Mouse (Mus musculus) MEL (cell line): ENCODE measurements around the gene Rin1. TPM values are rescaled to one million over a fixed set of nuclear protein-coding genes. Genes with fewer than 3 reads are reported as not detected.

ENCODE experiments used
- DNase-seq: peaks from one replicate; pipeline ENCODE4 v3.0.0; 2011; ENCODE audit warnings: low read depth, low spot score
- H3K27ac ChIP-seq: 2 replicates; pipeline ENCODE4 v1.5.1; 2012; ENCODE audit warnings: low read depth, mild to moderate bottlenecking, control low read depth, low read length, moderate library complexity; ENCODE audit not compliant: control insufficient read depth
- H3K27me3 ChIP-seq, 2 experiments: fragments of 150-350 bp in 1 of 2; sonication (generic) in 1 of 2; 2 replicates each; pipeline ENCODE4 v1.6.1; 2012; ENCODE audit warnings: low read length in 2 of 2, mild to moderate bottlenecking in 2 of 2, improper control_type of control experiment in 1 of 2, moderate library complexity in 1 of 2; ENCODE audit not compliant: insufficient read depth in 2 of 2, control insufficient read depth in 1 of 2
- H3K36me3 ChIP-seq, 2 experiments: 2 replicates each; pipeline ENCODE4 v1.6.1; 2012 to 2014; ENCODE audit warnings: low read length in 2 of 2, improper control_type of control experiment in 1 of 2, inconsistent platforms in 1 of 2, mild to moderate bottlenecking in 1 of 2; ENCODE audit not compliant: insufficient read depth in 2 of 2, control insufficient read depth in 1 of 2
- H3K4me1 ChIP-seq, 2 experiments: fragments of 150-350 bp in 1 of 2; sonication (generic) in 1 of 2; 2 replicates each; pipeline ENCODE4 v1.6.1; 2012; ENCODE audit warnings: low read length in 2 of 2, improper control_type of control experiment in 1 of 2, mild to moderate bottlenecking in 1 of 2; ENCODE audit not compliant: insufficient read depth in 2 of 2, control insufficient read depth in 1 of 2
- H3K4me3 ChIP-seq, 2 experiments: fragments of 150-350 bp in 1 of 2; sonication (generic) in 1 of 2; 2 replicates each; pipeline ENCODE4 v1.5.1; 2012; ENCODE audit warnings: low read depth in 2 of 2, low read length in 2 of 2, mild to moderate bottlenecking in 2 of 2, moderate library complexity in 2 of 2, control low read depth in 1 of 2, improper control_type of control experiment in 1 of 2; ENCODE audit not compliant: control insufficient read depth in 1 of 2, insufficient read depth in 1 of 2
- H3K79me2 ChIP-seq: 2 replicates; pipeline ENCODE4 v1.6.1; 2012; ENCODE audit warnings: mild to moderate bottlenecking, low read length, moderate library complexity; ENCODE audit not compliant: control insufficient read depth, poor library complexity, insufficient read depth
- H3K9ac ChIP-seq: 2 replicates; pipeline ENCODE4 v1.6.1; 2012; ENCODE audit warnings: low read depth, mild to moderate bottlenecking, control low read depth, low read length, moderate library complexity; ENCODE audit not compliant: control insufficient read depth, poor library complexity, severe bottlenecking
- H3K9me3 ChIP-seq: fragments of 150-350 bp; sonication (generic); replicated peaks from 2 replicates; pipeline ENCODE4 v1.6.1; 2012; ENCODE audit warnings: mild to moderate bottlenecking, low read length, improper control_type of control experiment, moderate library complexity; ENCODE audit not compliant: insufficient read depth
- BHLHE40 ChIP-seq: IDR thresholded peaks from 2 replicates; pipeline ENCODE4 v1.6.1; 2012; ENCODE audit warnings: low read depth, mild to moderate bottlenecking, inconsistent platforms, low read length, improper control_type of control experiment, borderline replicate concordance
- CHD2 ChIP-seq: IDR thresholded peaks from 2 replicates; pipeline ENCODE4 v1.6.1; 2011; ENCODE audit warnings: low read length, improper control_type of control experiment
- CTCF ChIP-seq, 3 experiments: IDR thresholded peaks in 2 of 3; conservative IDR thresholded peaks in 1 of 3; 2 replicates each; pipeline ENCODE4 v1.5.1; 2011 to 2012; ENCODE audit warnings: low read length in 3 of 3, low read depth in 2 of 3, mild to moderate bottlenecking in 2 of 3, improper control_type of control experiment in 1 of 3, inconsistent platforms in 1 of 3, mixed read lengths in 1 of 3, moderate library complexity in 1 of 3; ENCODE audit not compliant: control insufficient read depth in 1 of 3, insufficient read depth in 1 of 3, poor library complexity in 1 of 3, severe bottlenecking in 1 of 3
- GATA1 ChIP-seq: IDR thresholded peaks from 2 replicates; pipeline ENCODE4 v1.6.1; 2011; ENCODE audit warnings: low read depth, low read length, improper control_type of control experiment
- MAZ ChIP-seq: IDR thresholded peaks from 2 replicates; pipeline ENCODE4 v1.6.1; 2012; ENCODE audit warnings: low read depth, mild to moderate bottlenecking, inconsistent platforms, low read length, improper control_type of control experiment
- MXI1 ChIP-seq: IDR thresholded peaks from 2 replicates; pipeline ENCODE4 v1.6.1; 2011; ENCODE audit warnings: mild to moderate bottlenecking, low read depth, low read length, improper control_type of control experiment
- MYB ChIP-seq: IDR thresholded peaks from 2 replicates; pipeline ENCODE4 v1.6.1; 2011; ENCODE audit warnings: mild to moderate bottlenecking, low read depth, low read length, improper control_type of control experiment
- NRF1 ChIP-seq: IDR thresholded peaks from 2 replicates; pipeline ENCODE4 v1.6.1; 2014; ENCODE audit warnings: low read depth, mild to moderate bottlenecking, inconsistent platforms, low read length, improper control_type of control experiment, moderate library complexity; ENCODE audit not compliant: poor library complexity, insufficient read depth, severe bottlenecking
- POLR2AphosphoS2 ChIP-seq: IDR thresholded peaks from 2 replicates; pipeline ENCODE4 v1.6.1; 2011; ENCODE audit warnings: low read length, improper control_type of control experiment
- POLR2AphosphoS5 ChIP-seq: IDR thresholded peaks from 2 replicates; pipeline ENCODE4 v1.6.1; 2012; ENCODE audit warnings: low read depth, borderline replicate concordance, mild to moderate bottlenecking, inconsistent platforms, low read length, moderate library complexity, mixed read lengths
- RAD21 ChIP-seq: IDR thresholded peaks from 2 replicates; pipeline ENCODE4 v1.6.1; 2011; ENCODE audit warnings: mild to moderate bottlenecking, low read depth, low read length, improper control_type of control experiment
- RCOR1 ChIP-seq: IDR thresholded peaks from 2 replicates; pipeline ENCODE4 v1.6.1; 2012; ENCODE audit warnings: low read depth, mild to moderate bottlenecking, inconsistent platforms, low read length, improper control_type of control experiment
- SMC3 ChIP-seq: IDR thresholded peaks from 2 replicates; pipeline ENCODE4 v1.6.1; 2011; ENCODE audit warnings: low read depth, low read length, improper control_type of control experiment
- TAL1 ChIP-seq: IDR thresholded peaks from 2 replicates; pipeline ENCODE4 v1.6.1; 2012; ENCODE audit warnings: mild to moderate bottlenecking, inconsistent platforms, low read length, moderate library complexity, mixed read lengths
- USF2 ChIP-seq, 2 experiments: IDR thresholded peaks; 2 replicates each; pipeline ENCODE4 v1.6.1; 2011 to 2012; ENCODE audit warnings: improper control_type of control experiment in 2 of 2, low read length in 2 of 2, borderline replicate concordance in 1 of 2, inconsistent platforms in 1 of 2, low read depth in 1 of 2, mild to moderate bottlenecking in 1 of 2; ENCODE audit not compliant: insufficient read depth in 1 of 2
- ZC3H11A ChIP-seq: IDR thresholded peaks from 2 replicates; pipeline ENCODE4 v1.6.1; 2012; ENCODE audit warnings: low read depth, mild to moderate bottlenecking, inconsistent platforms, low read length, improper control_type of control experiment
- polyA plus RNA-seq, 2 experiments: library from polyadenylated mRNA; stranded (reverse) in 1 of 2; unstranded in 1 of 2; fragments of >175 nt in 1 of 2; fragments of >200 nt in 1 of 2; gene quantifications; 2 replicates each; pipeline versions ENCODE4 v1.2.1 to v1.2.4; 2012; ENCODE audit warnings: low replicate concordance in 2 of 2, low read depth in 1 of 2; ENCODE audit not compliant: insufficient read length in 2 of 2, insufficient read depth in 1 of 2, missing spikeins in 1 of 2
- total RNA-seq: library from RNA; depleted of rRNA; stranded (reverse); fragments of 300-350 nt; gene quantifications from 2 replicates; pipeline ENCODE4 v1.2.3, GENCODE M21; 2012

The Rin1 gene
- total and polyA plus RNA-seq, 3 experiments: 0.42 to 1.3 TPM; not detected in 1

GRCm38 (mm10) chr19:5087884-5088728 is 37.8 kb downstream of the Rin1 start, which contains the start of gene Yif1a (continued):
- TF ChIP-seq ZC3H11A: no peak
- TF ChIP-seq TAL1: no peak
- TF ChIP-seq MAZ: peak; percentile 93
- TF ChIP-seq MXI1: peak; percentile 98
- TF ChIP-seq, all 39 proteins: peak for 19

- H3K79me2 ChIP-seq: peaks cover 3% of the 10 kb centered on the region; the same call in 1 of the 2 replicates
- TF ChIP-seq POLR2AphosphoS2 (no peak), BHLHE40 (no peak), ZC3H11A (no peak), GATA1 (no peak), MYB (no peak), NRF1 (no peak), MXI1 (no peak), CTCF (IDR thresholded peaks at IDR 0.05 in 2 of 3, conservative IDR thresholded peaks at IDR 0.05 in 1 of 3; ENCODE audit: control insufficient read depth in 1 of 3, insufficient read depth in 1 of 3, low read depth in 2 of 3, low read length in 3 of 3, poor library complexity in 1 of 3, severe bottlenecking in 1 of 3) (no peak), RAD21 (no peak), SMC3 (no peak), RCOR1 (no peak), POLR2AphosphoS5 (no peak), USF2 (IDR thresholded peaks at IDR 0.05; ENCODE audit: borderline replicate concordance in 1 of 2, insufficient read depth in 1 of 2, low read depth in 1 of 2, low read length in 2 of 2) (no peak)
- peak overlapping the region; percentile 83 for H3K9ac ChIP-seq
- peaks cover 5 to 13% of the 10 kb centered on the region in 2 experiments for H3K27me3 ChIP-seq
- no peaks in the 10 kb centered on the region for H3K9me3 ChIP-seq
- H3K36me3 ChIP-seq: no peaks in the 10 kb centered on the region; a peak in 1 of 4 replicates
- no peak for DNase-seq
- H3K4me3 ChIP-seq: peak overlapping the region in 1 of 2 experiments; percentile 98; a peak in 2 of 4 replicates
- H3K4me1 ChIP-seq: peaks cover 0 to 18% of the 10 kb centered on the region in 2 experiments; a peak in 1 of 4 replicates
- no peak overlapping the region for H3K27ac ChIP-seq
These were observed 39.0 kb downstream of the Rin1 start for GRCm38 (mm10) chr19:5089324-5089723.

GRCm38 (mm10) chr19:5092083-5092482 is 41.8 kb downstream of the Rin1 start:
- H3K9ac ChIP-seq: no peak overlapping the region
- H3K9me3 ChIP-seq: no peaks in the 10 kb centered on the region
- DNase-seq: no peak
- H3K27ac ChIP-seq: no peak overlapping the region
- H3K4me1 ChIP-seq: peaks cover 0 to 25% of the 10 kb centered on the region in 2 experiments; a peak in 2 of 4 replicates
- no peak for TF ChIP-seq TAL1
- no peak for TF ChIP-seq CHD2
- no peak overlapping the region for H3K4me3 ChIP-seq
- no peaks in the 10 kb centered on the region for H3K27me3 ChIP-seq
- H3K79me2 ChIP-seq: peaks cover 3% of the 10 kb centered on the region; the same call in 1 of the 2 replicates
- peaks cover 0 to 4% of the 10 kb centered on the region in 2 experiments; a peak in 2 of 4 replicates for H3K36me3 ChIP-seq
